Mouse (Mus musculus) limb, embryonic 14.5 days (tissue): ENCODE data around the gene Gm27021. TPM values are rescaled to one million over a fixed set of nuclear protein-coding genes. Genes with fewer than 3 reads are reported as not detected.

ENCODE experiments used
- ATAC-seq: fragments of 200-750 bp; cut with Nextera tagmentation; 2 replicates; pipeline ENCODE4 v1.8.0; 2017; ENCODE audit warnings: low read depth, moderate number of reproducible peaks, moderate TSS enrichment; ENCODE audit not compliant: low FRiP score
- DNase-seq: peaks from one replicate; pipeline ENCODE4 v3.0.0-alpha.2; 2015; ENCODE audit warnings: low spot score
- H3K27ac ChIP-seq: fragments of 300-500 bp; sonication (generic); replicated peaks from 2 replicates; pipeline ENCODE4 v1.5.1; 2014; ENCODE audit warnings: low read depth, mild to moderate bottlenecking, low read length, moderate library complexity, mixed read lengths
- H3K27me3 ChIP-seq: fragments of 300-500 bp; sonication (generic); 2 replicates; pipeline ENCODE4 v1.6.1; 2014; ENCODE audit warnings: low read length, mixed read lengths; ENCODE audit not compliant: control insufficient read depth, insufficient read depth
- H3K36me3 ChIP-seq: fragments of 300-500 bp; sonication (generic); 2 replicates; pipeline ENCODE4 v1.6.1; 2014; ENCODE audit warnings: mild to moderate bottlenecking, low read length, moderate library complexity, mixed read lengths; ENCODE audit not compliant: control insufficient read depth, insufficient read depth
- H3K4me1 ChIP-seq: fragments of 300-500 bp; sonication (generic); 2 replicates; pipeline ENCODE4 v1.6.1; 2014; ENCODE audit warnings: antibody characterized with exemption, low read length, mixed read lengths; ENCODE audit not compliant: control insufficient read depth, insufficient read depth
- H3K4me2 ChIP-seq: fragments of 300-500 bp; sonication (generic); replicated peaks from 2 replicates; pipeline ENCODE4 v1.6.1; 2014; ENCODE audit warnings: low read depth, mild to moderate bottlenecking, low read length, moderate library complexity; ENCODE audit not compliant: severe bottlenecking
- H3K4me3 ChIP-seq: fragments of 300-500 bp; sonication (generic); replicated peaks from 2 replicates; pipeline ENCODE4 v1.5.1; 2014; ENCODE audit warnings: low read length
- H3K9ac ChIP-seq: fragments of 300-500 bp; sonication (generic); 2 replicates; pipeline ENCODE4 v1.6.1; 2014; ENCODE audit warnings: mild to moderate bottlenecking, low read depth, low read length, moderate library complexity; ENCODE audit not compliant: severe bottlenecking
- H3K9me3 ChIP-seq: fragments of 300-500 bp; sonication (generic); 2 replicates; pipeline ENCODE4 v1.6.1; 2016; ENCODE audit warnings: low read length; ENCODE audit not compliant: control insufficient read depth
- POLR2A ChIP-seq: fragments of 200-500 bp; IDR thresholded peaks from 2 replicates; pipeline ENCODE4 v1.8.0; 2012; ENCODE audit warnings: inconsistent platforms, mild to moderate bottlenecking, moderate library complexity, borderline replicate concordance; ENCODE audit not compliant: insufficient read depth, insufficient read length; ENCODE audit errors: extremely low read depth
- WGBS: fragments of 180-500 bp; shearing (Covaris S2); extraction: QIAGEN DNeasy Blood & Tissue Kit; methylation state at CpG from one replicate; pipeline ENCODE4 v1.1.7; 2014; 5-methylcytosine and 5-hydroxymethylcytosine counted together
- polyA plus RNA-seq, 2 experiments: library from polyadenylated mRNA; depleted of rRNA in 1 of 2; stranded (reverse) in 1 of 2; unstranded in 1 of 2; fragments of >200 nt; fragmentation: Nextera tagmentation in 1 of 2; extraction: Ambion mirVana in 1 of 2; gene quantifications; 2 replicates each; pipeline versions ENCODE4 v1.2.1 to v1.2.3; 2012 to 2014

Gm27021 gene
- polyA plus RNA-seq (2012; rRNA removed) = 3.4 and 4.3 TPM in 2 replicates
- 2.2 and 3.0 TPM in 2 replicates for polyA plus RNA-seq (2014; fragmentation: Nextera tagmentation; extraction: Ambion mirVana)

DNA sequence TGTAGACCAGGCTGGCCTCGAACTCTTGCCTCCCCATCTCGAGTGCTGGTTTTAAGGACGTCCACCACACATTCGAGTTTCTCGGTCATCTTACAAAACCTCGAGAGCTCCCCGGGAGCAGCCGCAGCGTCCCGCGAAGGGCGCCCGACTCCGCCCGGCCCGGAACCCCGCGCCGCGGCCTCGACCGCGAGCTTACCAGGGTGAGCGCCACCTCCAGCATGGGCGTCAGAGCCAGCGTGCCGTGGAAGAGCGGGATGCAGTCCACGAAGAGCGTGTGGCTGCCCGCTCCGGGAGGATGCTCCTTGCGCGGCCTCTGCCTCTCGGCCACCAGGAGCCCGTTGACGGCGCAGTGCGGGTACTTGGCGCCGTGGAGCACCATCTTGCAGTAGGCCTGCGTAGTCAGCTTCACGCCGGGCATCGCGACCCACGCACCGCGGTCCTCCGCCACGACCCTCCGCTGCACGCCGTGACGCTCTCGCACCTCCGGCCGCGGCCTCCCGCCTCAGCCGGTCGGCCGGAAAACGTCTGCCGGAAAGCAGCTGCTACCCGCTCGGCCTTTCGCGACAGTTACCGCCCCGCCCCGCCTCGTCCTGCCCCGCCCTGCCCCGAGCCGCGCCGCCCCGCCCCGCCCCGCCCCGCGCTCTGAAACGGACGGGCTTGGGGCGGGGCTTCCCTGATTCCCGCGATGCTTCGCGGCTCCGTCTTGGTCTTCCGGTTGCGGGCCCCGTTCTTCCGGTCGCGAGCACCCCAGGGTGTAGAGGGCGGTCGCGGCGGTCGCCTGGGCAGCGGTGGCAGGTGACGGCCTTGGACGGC, at the start of gene Gm27021, which contains the start of gene Cox4i1:
Gene Gm27021, minus strand, starts transcription at position 519 of the 813 bp plus-strand sequence.
Gene Cox4i1, plus strand, starts transcription at position 662 of the 813 bp plus-strand sequence.
- H3K9me3 ChIP-seq = no peaks in the 10 kb centered on the region
- peak within 1 kb of the TSS; percentile 83 for H3K4me2 ChIP-seq
- peak within 1 kb of the TSS; percentile 80 for H3K27ac ChIP-seq
- ATAC-seq (peak; percentile 95), DNase-seq (peak; percentile 95)
- H3K9ac ChIP-seq = peak within 1 kb of the TSS; percentile 97
- H3K36me3 ChIP-seq = peaks cover 35% of the 10 kb centered on the region
- under 1% methylated on average over 88 of the region's 105 CpGs for WGBS
- TF ChIP-seq POLR2A = peak; percentile 95; the same call in 1 of the 2 replicates
- no peaks in the 10 kb centered on the region for H3K27me3 ChIP-seq
- H3K4me3 ChIP-seq = peak within 1 kb of the TSS; percentile 93
- peaks cover 15% of the 10 kb centered on the region for H3K4me1 ChIP-seq

DNA sequence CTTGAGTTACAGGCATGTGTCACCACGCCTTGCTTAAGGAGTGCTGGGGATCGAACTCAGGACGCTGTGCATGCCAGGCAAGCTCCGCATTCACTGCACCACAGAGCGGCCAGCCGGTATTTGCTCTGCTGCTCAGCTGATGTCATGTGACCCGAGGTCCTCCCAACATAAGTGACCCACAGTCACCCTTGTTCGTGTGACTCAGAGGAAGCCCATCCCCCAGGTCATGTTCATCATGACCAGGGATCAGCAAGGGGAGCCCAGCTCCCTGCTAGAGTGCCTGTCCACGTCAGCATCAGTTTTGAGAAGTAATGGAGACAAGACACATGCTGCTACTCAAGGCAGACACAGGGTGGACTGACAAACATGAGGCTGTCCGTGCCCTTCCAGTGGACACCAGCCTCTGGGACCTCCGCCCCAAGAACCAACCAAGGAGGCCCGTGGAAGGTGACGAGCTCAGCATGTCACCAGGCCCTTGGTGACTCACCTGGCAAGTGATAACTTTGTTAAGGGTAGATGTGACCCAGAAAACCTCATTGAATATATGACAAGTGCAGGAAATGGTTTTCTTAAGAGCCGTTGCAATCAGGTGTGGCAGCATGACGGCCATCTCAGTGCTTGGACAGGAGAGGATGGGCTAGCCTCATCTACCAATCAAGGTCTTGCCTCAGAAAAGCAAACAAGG, 48.3 kb upstream of the Gm27021 start:
- WGBS = 76% methylated on average over 15 of the region's 15 CpGs
- ATAC-seq = no peak

DNA sequence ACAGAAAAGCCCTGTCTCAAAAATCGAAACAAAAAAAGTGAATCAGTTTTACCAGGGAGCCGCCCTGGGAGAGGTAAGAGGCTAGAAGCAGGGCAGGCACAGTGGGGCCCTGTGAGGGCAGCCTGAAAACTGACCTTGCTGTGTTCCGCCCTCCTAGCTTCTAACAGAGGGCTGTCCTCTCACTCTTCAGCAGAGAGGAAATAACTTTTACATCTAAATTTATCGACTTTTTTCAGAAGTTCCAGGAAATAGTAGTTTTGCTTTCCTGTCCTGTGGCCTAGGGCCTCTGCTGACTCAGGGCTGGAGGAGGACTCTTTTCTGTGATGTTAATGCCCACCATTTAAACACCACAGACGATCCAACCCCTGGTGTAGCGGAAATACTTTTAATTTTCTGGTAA, 47.3 kb upstream of the Gm27021 start:
- Histone ChIP-seq H3K36me3 (no peaks in the 10 kb centered on the region), H3K9me3 (no peaks in the 10 kb centered on the region), H3K4me3 (no peak overlapping the region), H3K4me1 (no peaks in the 10 kb centered on the region), H3K27ac (no peak overlapping the region), H3K4me2 (no peak overlapping the region), H3K9ac (no peak overlapping the region), H3K27me3 (no peaks in the 10 kb centered on the region)
- TF ChIP-seq POLR2A = no peak
- DNase-seq (no peak), ATAC-seq (no peak)
- WGBS = 80% methylated on average over 6 of the region's 6 CpGs

More for the DNA sequence above, 48.3 kb upstream of the Gm27021 start:
- Histone ChIP-seq H3K4me2 (no peak overlapping the region), H3K4me3 (no peak overlapping the region), H3K27me3 (no peaks in the 10 kb centered on the region), H3K4me1 (no peaks in the 10 kb centered on the region), H3K27ac (no peak overlapping the region), H3K9ac (no peak overlapping the region), H3K9me3 (no peaks in the 10 kb centered on the region), H3K36me3 (no peaks in the 10 kb centered on the region)
- TF ChIP-seq POLR2A = no peak
- DNase-seq = no peak

DNA sequence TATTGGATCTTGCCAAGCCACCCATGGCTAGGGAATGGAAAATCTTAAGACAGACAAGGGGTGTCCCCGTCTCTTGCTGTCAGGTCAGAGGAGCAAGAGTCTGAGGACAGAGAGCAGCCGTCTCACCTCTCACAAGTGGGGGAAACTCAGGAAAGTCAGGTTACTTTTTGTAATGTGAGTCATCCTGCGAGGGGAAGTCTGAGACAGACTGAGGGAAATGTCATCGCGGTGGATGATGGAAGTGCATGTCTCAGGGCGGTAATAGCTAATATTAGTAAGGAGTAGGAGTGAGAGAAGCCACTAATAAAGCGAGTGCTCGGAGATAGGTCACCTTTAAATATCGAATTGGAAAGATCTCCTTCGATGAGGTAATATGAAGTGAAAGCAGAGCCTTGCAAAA, 41.3 kb upstream of the Gm27021 start:
- no peak overlapping the region for H3K9ac ChIP-seq
- H3K4me3 ChIP-seq = no peak overlapping the region
- H3K4me1 ChIP-seq = no peaks in the 10 kb centered on the region
- no peaks in the 10 kb centered on the region for H3K36me3 ChIP-seq
- H3K9me3 ChIP-seq = no peaks in the 10 kb centered on the region
- no peak for DNase-seq
- H3K27me3 ChIP-seq = no peaks in the 10 kb centered on the region
- ATAC-seq = no peak
- no peak overlapping the region for H3K4me2 ChIP-seq
- no peak for TF ChIP-seq POLR2A
- H3K27ac ChIP-seq = no peak overlapping the region
- 81% methylated on average over 10 of the region's 10 CpGs for WGBS

DNA sequence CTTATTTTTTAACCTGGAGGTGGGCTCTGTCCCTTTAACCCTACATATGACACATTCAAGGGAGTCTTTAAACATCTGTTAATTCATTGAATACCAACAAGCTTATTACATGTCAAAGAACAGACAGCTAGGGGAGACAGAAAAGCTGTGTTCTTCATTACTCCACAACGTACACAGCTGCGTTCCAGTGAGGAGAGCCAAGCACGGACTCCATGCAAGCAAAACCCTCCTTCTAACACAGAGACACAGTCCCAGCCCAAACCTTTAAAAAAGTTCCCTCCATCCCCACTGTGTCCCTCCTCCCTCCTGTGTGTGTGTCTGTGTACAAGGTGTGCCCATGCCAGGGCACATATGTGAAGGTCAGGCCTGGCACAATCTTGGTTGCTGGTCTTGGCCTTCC, 38.3 kb upstream of the Gm27021 start:
- 73% methylated on average over 3 of the region's 3 CpGs for WGBS
- Histone ChIP-seq H3K4me2 (no peak overlapping the region), H3K27me3 (no peaks in the 10 kb centered on the region), H3K4me1 (no peaks in the 10 kb centered on the region), H3K36me3 (no peaks in the 10 kb centered on the region), H3K27ac (no peak overlapping the region), H3K4me3 (no peak overlapping the region), H3K9ac (no peak overlapping the region), H3K9me3 (no peaks in the 10 kb centered on the region)
- ATAC-seq = no peak
- no peak for DNase-seq
- TF ChIP-seq POLR2A = no peak
